Mouse (Mus musculus): ENCODE measurements around the gene Cdyl. TPM values are rescaled to one million over a fixed set of nuclear protein-coding genes. Genes with fewer than 3 reads are reported as not detected.
"Not testable (repeated sequence)": the region's sequence is repeated elsewhere in the genome, so short reads cannot be mapped to it uniquely, and the experiment has no call there.

Cdyl gene
- polyA plus RNA-seq, 1 experiment from 2014 or later, result 18.8 TPM

DNA sequence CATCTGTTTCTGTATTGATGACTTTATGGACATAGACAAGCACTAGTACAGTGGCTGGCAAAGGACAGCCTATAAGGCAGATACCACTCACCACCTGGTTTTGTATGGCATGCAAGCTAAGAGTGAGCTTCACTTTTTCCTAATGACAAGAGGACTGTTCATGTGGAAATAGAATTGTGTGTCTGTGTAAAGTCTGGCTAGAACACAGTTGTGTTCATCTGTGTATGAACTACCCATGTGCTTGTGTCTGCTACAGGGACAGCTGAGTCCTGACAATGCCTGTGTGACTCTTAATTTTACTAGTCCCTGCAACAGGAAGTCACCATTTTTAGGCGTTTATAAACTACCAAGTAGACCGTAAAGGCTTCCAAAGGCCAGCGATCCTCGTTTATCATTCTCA, 158.4 kb downstream of the Cdyl start:
- no peak overlapping the region for H3K4me2 ChIP-seq (replicated peaks)
- no peak overlapping the region for H3K27ac ChIP-seq
- 88% methylated on average over 4 of the region's 4 CpGs for WGBS
- H3K9ac ChIP-seq, result no peak overlapping the region
- H3K4me1 ChIP-seq, result peaks cover 5% of the 10 kb centered on the region; the same call in 1 of the 2 replicates
- no peak overlapping the region for H3K4me3 ChIP-seq
- H3K27me3 ChIP-seq, result no peaks in the 10 kb centered on the region
- H3K36me3 ChIP-seq, result peaks cover 34% of the 10 kb centered on the region
- no peak for ATAC-seq (ENCODE audit: insufficient number of reproducible peaks, insufficient read depth, low FRiP score, low TSS enrichment)
- no peaks in the 10 kb centered on the region for H3K9me3 ChIP-seq

- Histone ChIP-seq H3K27me3 (no peaks in the 10 kb centered on the region), H3K4me2 (replicated peaks) (no peak overlapping the region), H3K4me3 (no peak overlapping the region), H3K4me1 (no peaks in the 10 kb centered on the region), H3K9ac (no peak overlapping the region), H3K9me3 (no peaks in the 10 kb centered on the region), H3K36me3 (peaks cover 25% of the 10 kb centered on the region), H3K27ac (no peak overlapping the region)
- 77% methylated on average over 10 of the region's 10 CpGs for WGBS
- ATAC-seq (ENCODE audit: insufficient number of reproducible peaks, insufficient read depth, low FRiP score, low TSS enrichment), result no peak
Measured at GRCm38 (mm10) chr13:35821821-35822454, 162.3 kb downstream of the Cdyl start.

DNA sequence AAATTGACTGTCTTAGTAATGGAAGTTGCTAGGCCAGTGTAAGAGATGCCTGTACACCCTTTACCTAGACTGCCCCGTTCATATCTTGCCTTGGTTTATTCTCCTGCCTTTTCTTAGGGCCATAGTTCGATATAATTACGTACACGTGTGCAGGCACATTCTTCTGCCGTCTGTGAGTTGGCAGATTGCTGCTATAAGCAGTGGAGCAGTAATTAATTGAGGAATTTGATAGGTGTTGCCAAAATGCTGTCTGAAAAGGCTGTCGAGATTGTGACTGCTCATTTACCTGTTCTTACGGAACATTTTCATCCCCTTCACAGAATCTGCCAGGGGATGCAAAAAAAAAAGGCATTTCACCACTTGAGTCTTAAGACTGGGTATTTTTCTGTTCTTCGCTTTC, 163.2 kb downstream of the Cdyl start:
- no peak overlapping the region for H3K4me2 ChIP-seq (replicated peaks)
- no peak overlapping the region for H3K9ac ChIP-seq
- H3K36me3 ChIP-seq, result peaks cover 19% of the 10 kb centered on the region
- no peak overlapping the region for H3K27ac ChIP-seq
- H3K9me3 ChIP-seq, result no peaks in the 10 kb centered on the region
- no peak for ATAC-seq (ENCODE audit: insufficient number of reproducible peaks, insufficient read depth, low FRiP score, low TSS enrichment)
- WGBS, result 59% methylated on average over 8 of the region's 8 CpGs
- H3K4me3 ChIP-seq, result no peak overlapping the region
- no peaks in the 10 kb centered on the region for H3K27me3 ChIP-seq
- no peaks in the 10 kb centered on the region for H3K4me1 ChIP-seq

DNA sequence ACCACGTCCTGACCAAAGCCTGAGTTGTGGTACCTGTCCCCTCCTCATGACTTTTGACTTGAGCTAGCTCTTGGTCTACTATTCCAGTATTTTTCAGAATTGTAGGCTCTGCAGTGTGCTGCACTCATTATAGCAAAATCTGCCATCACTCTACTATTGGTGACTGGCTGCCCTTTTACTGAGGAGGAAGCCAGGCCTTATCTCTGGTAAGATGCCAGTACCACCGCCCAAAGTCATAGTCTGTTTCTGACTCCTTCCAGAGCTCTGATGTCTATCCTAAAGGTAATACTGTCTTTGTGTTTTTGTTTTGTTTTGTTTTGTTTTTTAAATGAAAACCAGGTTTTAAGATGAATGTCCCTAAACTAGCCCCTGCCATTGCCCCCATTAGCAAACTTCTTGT, 166.0 kb downstream of the Cdyl start:
- Histone ChIP-seq H3K4me3 (no peak overlapping the region), H3K27me3 (no peaks in the 10 kb centered on the region), H3K27ac (no peak overlapping the region), H3K36me3 (0 out of 2 replicates have a peak, but pooled peaks cover 3% of the 10 kb centered on the region), H3K4me2 (replicated peaks) (no peak overlapping the region), H3K4me1 (peaks cover 4% of the 10 kb centered on the region; the same call in 1 of the 2 replicates), H3K9ac (no peak overlapping the region), H3K9me3 (no peaks in the 10 kb centered on the region)
- 80% methylated on average over 2 of the region's 2 CpGs for WGBS
- no peak for ATAC-seq (ENCODE audit: insufficient number of reproducible peaks, insufficient read depth, low FRiP score, low TSS enrichment)

DNA sequence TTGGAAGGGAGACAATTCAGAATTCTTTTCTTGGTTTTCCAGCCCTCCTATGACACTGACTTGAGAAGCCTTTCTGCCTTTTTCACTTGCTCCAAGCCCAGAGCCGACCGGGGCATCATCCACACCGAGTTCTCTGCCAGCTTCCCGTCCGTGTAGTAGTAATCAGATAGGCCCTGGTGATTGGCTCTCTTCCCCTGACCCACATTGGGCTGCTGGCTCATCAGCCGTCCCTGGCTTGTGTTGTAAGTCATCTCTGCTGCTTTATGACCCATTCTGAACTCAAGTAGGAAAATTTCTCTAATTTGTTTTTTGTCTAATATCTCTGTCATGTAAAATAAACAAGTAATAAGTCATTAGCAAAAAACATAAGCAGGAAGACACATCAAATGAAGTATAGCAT, 173.0 kb downstream of the Cdyl start:
- no peak overlapping the region for H3K4me3 ChIP-seq
- H3K4me1 ChIP-seq, result peaks cover 14% of the 10 kb centered on the region
- H3K36me3 ChIP-seq, result no peaks in the 10 kb centered on the region
- ATAC-seq (ENCODE audit: insufficient number of reproducible peaks, insufficient read depth, low FRiP score, low TSS enrichment), result no peak
- H3K27me3 ChIP-seq, result no peaks in the 10 kb centered on the region
- no peak overlapping the region for H3K9ac ChIP-seq
- no peak overlapping the region for H3K27ac ChIP-seq
- no peak overlapping the region for H3K4me2 ChIP-seq (replicated peaks)
- H3K9me3 ChIP-seq, result no peaks in the 10 kb centered on the region
- WGBS, result 52% methylated on average over 6 of the region's 6 CpGs

GRCm38 (mm10) chr13:35833941-35834340, 174.3 kb downstream of the Cdyl start:
- peaks cover 14% of the 10 kb centered on the region for H3K4me1 ChIP-seq
- no peak overlapping the region for H3K9ac ChIP-seq
- no peak overlapping the region for H3K27ac ChIP-seq
- 21% methylated on average over 6 of the region's 6 CpGs for WGBS
- H3K4me2 ChIP-seq (replicated peaks), result no peak overlapping the region
- H3K36me3 ChIP-seq, result no peaks in the 10 kb centered on the region
- ATAC-seq (ENCODE audit: insufficient number of reproducible peaks, insufficient read depth, low FRiP score, low TSS enrichment), result no peak
- H3K9me3 ChIP-seq, result no peaks in the 10 kb centered on the region
- no peaks in the 10 kb centered on the region for H3K27me3 ChIP-seq
- H3K4me3 ChIP-seq, result no peak overlapping the region

- no peaks in the 10 kb centered on the region for H3K9me3 ChIP-seq
- H3K27ac ChIP-seq, result no peak overlapping the region
- H3K4me3 ChIP-seq, result no peak overlapping the region
- no peak overlapping the region for H3K9ac ChIP-seq
- 85% methylated on average over 7 of the region's 7 CpGs for WGBS
- peaks cover 10% of the 10 kb centered on the region for H3K4me1 ChIP-seq
- H3K27me3 ChIP-seq, result no peaks in the 10 kb centered on the region
- no peak for ATAC-seq (ENCODE audit: insufficient number of reproducible peaks, insufficient read depth, low FRiP score, low TSS enrichment)
- no peaks in the 10 kb centered on the region for H3K36me3 ChIP-seq
- no peak overlapping the region for H3K4me2 ChIP-seq (replicated peaks)
Measured at GRCm38 (mm10) chr13:35835669-35836068, 176.0 kb downstream of the Cdyl start.

- not testable (repeated sequence) for H3K4me2 ChIP-seq (replicated peaks); H3K27ac ChIP-seq; H3K4me3 ChIP-seq; H3K9ac ChIP-seq; H3K27me3 ChIP-seq; H3K4me1 ChIP-seq; H3K9me3 ChIP-seq; H3K36me3 ChIP-seq; ATAC-seq (ENCODE audit: insufficient number of reproducible peaks, insufficient read depth, low FRiP score, low TSS enrichment)
- WGBS, result 87% methylated on average over 7 of the region's 7 CpGs
Measured at GRCm38 (mm10) chr13:35836501-35836900, 176.9 kb downstream of the Cdyl start.

DNA sequence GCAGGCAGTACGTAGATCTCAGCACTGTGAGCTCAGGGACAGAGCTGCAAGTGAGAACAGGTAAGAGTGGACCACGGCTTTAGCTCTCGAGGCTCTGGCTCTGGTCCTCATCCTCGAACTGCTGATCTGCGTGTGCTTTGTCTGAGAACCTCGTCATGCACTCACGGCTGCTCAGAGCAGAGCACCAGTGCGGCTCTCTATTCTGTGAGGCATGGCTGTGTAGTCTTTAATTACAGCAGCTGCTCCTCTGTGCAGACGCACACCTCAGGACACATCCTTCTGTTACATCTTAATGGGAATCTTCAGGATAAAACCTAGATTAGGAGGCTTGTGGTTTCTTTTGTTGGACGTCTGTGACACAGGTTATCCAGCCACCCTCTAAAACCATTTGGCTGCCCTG, 180.5 kb downstream of the Cdyl start:
- Histone ChIP-seq H3K9ac (no peak overlapping the region), H3K4me2 (replicated peaks) (no peak overlapping the region), H3K9me3 (no peaks in the 10 kb centered on the region), H3K4me1 (peaks cover 2% of the 10 kb centered on the region; the same call in 1 of the 2 replicates), H3K4me3 (no peak overlapping the region), H3K27me3 (no peaks in the 10 kb centered on the region), H3K27ac (no peak overlapping the region), H3K36me3 (0 out of 2 replicates have a peak, but pooled peaks cover 5% of the 10 kb centered on the region)
- WGBS, result 78% methylated on average over 10 of the region's 10 CpGs
- ATAC-seq (ENCODE audit: insufficient number of reproducible peaks, insufficient read depth, low FRiP score, low TSS enrichment), result no peak

GRCm38 (mm10) chr13:35843383-35843782, 183.8 kb downstream of the Cdyl start:
- Histone ChIP-seq H3K27me3 (no peaks in the 10 kb centered on the region), H3K4me1 (peaks cover 16% of the 10 kb centered on the region), H3K27ac (no peak overlapping the region), H3K4me2 (replicated peaks) (no peak overlapping the region), H3K9me3 (no peaks in the 10 kb centered on the region), H3K4me3 (no peak overlapping the region), H3K36me3 (0 out of 2 replicates have a peak, but pooled peaks cover 5% of the 10 kb centered on the region), H3K9ac (no peak overlapping the region)
- ATAC-seq (ENCODE audit: insufficient number of reproducible peaks, insufficient read depth, low FRiP score, low TSS enrichment), result no peak
- WGBS, result 80% methylated on average over 7 of the region's 7 CpGs

- Histone ChIP-seq H3K36me3 (0 out of 2 replicates have a peak, but pooled peaks cover 5% of the 10 kb centered on the region), H3K9ac (no peak overlapping the region), H3K4me2 (replicated peaks) (no peak overlapping the region), H3K4me3 (no peak overlapping the region), H3K27me3 (no peaks in the 10 kb centered on the region), H3K27ac (no peak overlapping the region), H3K9me3 (no peaks in the 10 kb centered on the region), H3K4me1 (peaks cover 16% of the 10 kb centered on the region)
- WGBS, result 28% methylated on average over 3 of the region's 3 CpGs
- no peak for ATAC-seq (ENCODE audit: insufficient number of reproducible peaks, insufficient read depth, low FRiP score, low TSS enrichment)
Measured at GRCm38 (mm10) chr13:35845306-35845705, 185.7 kb downstream of the Cdyl start.

GRCm38 (mm10) chr13:35848694-35849093, 189.1 kb downstream of the Cdyl start:
- H3K4me2 ChIP-seq (replicated peaks), result no peak overlapping the region
- H3K36me3 ChIP-seq, result 0 out of 2 replicates have a peak, but pooled peaks cover 4% of the 10 kb centered on the region
- no peak overlapping the region for H3K27ac ChIP-seq
- H3K4me1 ChIP-seq, result peaks cover 16% of the 10 kb centered on the region
- no peak overlapping the region for H3K4me3 ChIP-seq
- WGBS, result 81% methylated on average over 3 of the region's 3 CpGs
- no peak for ATAC-seq (ENCODE audit: insufficient number of reproducible peaks, insufficient read depth, low FRiP score, low TSS enrichment)
- no peaks in the 10 kb centered on the region for H3K27me3 ChIP-seq
- H3K9ac ChIP-seq, result no peak overlapping the region
- no peaks in the 10 kb centered on the region for H3K9me3 ChIP-seq
